Mouse (Mus musculus): ENCODE results near the gene Krtap22-2.
"Not testable (repeated sequence)": the region's sequence is repeated elsewhere in the genome, so short reads cannot be mapped to it uniquely, and the experiment has no call there.

DNA sequence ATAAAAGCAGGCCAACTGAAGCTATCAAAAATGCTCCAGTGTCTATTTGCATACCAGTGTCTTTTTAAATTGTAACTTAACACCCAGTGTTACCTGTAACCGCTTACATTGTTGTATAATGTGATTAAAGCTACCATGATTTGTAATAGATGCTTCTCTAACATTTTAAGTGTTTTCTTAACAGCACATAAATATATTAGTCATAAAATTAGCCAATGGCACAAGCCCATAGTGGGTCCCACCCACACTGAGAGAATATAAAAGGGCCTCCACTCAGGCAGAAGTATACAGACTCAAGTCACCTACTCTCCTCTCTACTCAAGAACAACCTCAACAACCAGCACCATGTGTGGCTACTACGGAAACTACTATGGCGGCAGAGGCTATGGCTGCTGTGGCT lies 4.4 kb upstream of the Krtap22-2 start, which contains the start of gene Gm10229:
- TF ChIP-seq CTCF (IDR thresholded peaks at IDR 0.05; ENCODE audit: low read depth, low read length); POLR2A (IDR thresholded peaks at IDR 0.05; ENCODE audit: borderline replicate concordance, low read depth, low read length): not testable (repeated sequence)

Measured in bone marrow macrophage, adult 2 months (primary cell).